Mouse (Mus musculus) CH12.LX (cell line): Measurements from ENCODE around the gene Cdh13. TPM values are rescaled to one million over a fixed set of nuclear protein-coding genes. Genes with fewer than 3 reads are reported as not detected.

Experiments
- DNase-seq: peaks from one replicate; pipeline ENCODE4 v3.0.0-alpha.2; 2013; ENCODE audit errors: extremely low read depth
- H3K27ac ChIP-seq: 2 replicates; pipeline ENCODE4 v1.5.1; 2012; ENCODE audit warnings: low read depth, mild to moderate bottlenecking, control low read depth, moderate library complexity; ENCODE audit not compliant: insufficient read depth
- H3K27me3 ChIP-seq: replicated peaks from 2 replicates; pipeline ENCODE3; 2012; ENCODE audit warnings: inconsistent platforms
- H3K36me3 ChIP-seq, 2 experiments: replicated peaks in 1 of 2; 2 replicates each; pipeline versions ENCODE3 to v1.6.1; 2012; ENCODE audit warnings: inconsistent platforms in 1 of 2, low read length in 1 of 2, mild to moderate bottlenecking in 1 of 2, mixed read lengths in 1 of 2, moderate library complexity in 1 of 2; ENCODE audit not compliant: control insufficient read depth in 1 of 2, insufficient read depth in 1 of 2
- H3K4me1 ChIP-seq, 2 experiments: 2 replicates each; pipeline ENCODE4 v1.6.1; 2012; ENCODE audit warnings: inconsistent platforms in 1 of 2, moderate library complexity in 1 of 2; ENCODE audit not compliant: insufficient read depth in 2 of 2, control insufficient read depth in 1 of 2
- H3K4me2 ChIP-seq: 2 replicates; pipeline ENCODE4 v1.6.1; 2012; ENCODE audit warnings: low read depth, mild to moderate bottlenecking, control low read depth; ENCODE audit not compliant: poor library complexity, insufficient read depth, severe bottlenecking
- H3K4me3 ChIP-seq, 3 experiments: fragments of 150-350 bp in 1 of 3; sonication (generic) in 1 of 3; replicated peaks in 1 of 3; 2 replicates each; pipeline versions ENCODE3 to v1.5.1; 2011 to 2012; ENCODE audit warnings: low read depth in 2 of 3, low read length in 2 of 3, mild to moderate bottlenecking in 2 of 3, moderate library complexity in 2 of 3, control low read depth in 1 of 3, improper control_type of control experiment in 1 of 3, inconsistent platforms in 1 of 3, mixed read lengths in 1 of 3; ENCODE audit not compliant: poor library complexity in 1 of 3
- H3K79me2 ChIP-seq: replicated peaks from 2 replicates; pipeline ENCODE4 v1.6.1; 2012; ENCODE audit warnings: mild to moderate bottlenecking, moderate library complexity; ENCODE audit not compliant: control insufficient read depth, poor library complexity, insufficient read depth, severe bottlenecking; ENCODE audit errors: extremely low read depth
- H3K9ac ChIP-seq: 2 replicates; pipeline ENCODE4 v1.6.1; 2012; ENCODE audit warnings: low read depth, mild to moderate bottlenecking, control low read depth, moderate library complexity; ENCODE audit not compliant: insufficient read depth
- H3K9me3 ChIP-seq: replicated peaks from 2 replicates; pipeline ENCODE3; 2012; ENCODE audit warnings: low read length, inconsistent platforms, mixed read lengths
- CHD1 ChIP-seq: IDR thresholded peaks from 2 replicates; pipeline ENCODE4 v1.6.1; 2012; ENCODE audit warnings: low read depth, low read length, improper control_type of control experiment, inconsistent platforms
- CHD2 ChIP-seq: IDR thresholded peaks from 2 replicates; pipeline ENCODE4 v1.6.1; 2011; ENCODE audit warnings: low read length, improper control_type of control experiment
- CTCF ChIP-seq, 2 experiments: IDR thresholded peaks in 1 of 2; conservative IDR thresholded peaks in 1 of 2; 2 replicates each; pipeline ENCODE4 v1.5.1; 2011 to 2012; ENCODE audit warnings: low read depth in 2 of 2, low read length in 2 of 2, improper control_type of control experiment in 1 of 2, inconsistent platforms in 1 of 2, mild to moderate bottlenecking in 1 of 2, moderate library complexity in 1 of 2
- E2F4 ChIP-seq: IDR thresholded peaks from 2 replicates; pipeline ENCODE4 v1.6.1; 2011; ENCODE audit warnings: low read depth, low read length, improper control_type of control experiment; ENCODE audit not compliant: insufficient replicate concordance
- ELF1 ChIP-seq: IDR thresholded peaks from 2 replicates; pipeline ENCODE4 v1.6.1; 2014; ENCODE audit warnings: low read depth, mild to moderate bottlenecking, inconsistent platforms, low read length, improper control_type of control experiment
- ETS1 ChIP-seq: conservative IDR thresholded peaks from 2 replicates; pipeline ENCODE4 v1.6.1; 2012; ENCODE audit warnings: low read depth, mild to moderate bottlenecking, inconsistent platforms, low read length, improper control_type of control experiment, moderate library complexity
- GABPA ChIP-seq: IDR thresholded peaks from 2 replicates; pipeline ENCODE4 v1.6.1; 2012; ENCODE audit warnings: low read depth, low read length, improper control_type of control experiment, inconsistent platforms; ENCODE audit not compliant: insufficient replicate concordance
- HCFC1 ChIP-seq: IDR thresholded peaks from 2 replicates; pipeline ENCODE4 v1.6.1; 2012; ENCODE audit warnings: low read depth, mild to moderate bottlenecking, inconsistent platforms, low read length, improper control_type of control experiment
- KAT2A ChIP-seq: IDR thresholded peaks from 2 replicates; pipeline ENCODE4 v1.6.1; 2012; ENCODE audit warnings: low read length, improper control_type of control experiment, inconsistent platforms; ENCODE audit not compliant: insufficient replicate concordance
- MAFK ChIP-seq: IDR thresholded peaks from 2 replicates; pipeline ENCODE4 v1.6.1; 2011; ENCODE audit warnings: low read length, improper control_type of control experiment; ENCODE audit not compliant: insufficient replicate concordance
- MAX ChIP-seq: IDR thresholded peaks from 2 replicates; pipeline ENCODE4 v1.6.1; 2011; ENCODE audit warnings: low read length, improper control_type of control experiment
- MEF2A ChIP-seq: IDR thresholded peaks from 2 replicates; pipeline ENCODE4 v1.6.1; 2014; ENCODE audit warnings: low read depth, mild to moderate bottlenecking, inconsistent platforms, low read length, improper control_type of control experiment, borderline replicate concordance
- MYC ChIP-seq: IDR thresholded peaks from 2 replicates; pipeline ENCODE4 v1.6.1; 2011; ENCODE audit warnings: low read depth, mild to moderate bottlenecking, improper control_type of control experiment, low read length
- NELFE ChIP-seq: IDR thresholded peaks from 2 replicates; pipeline ENCODE4 v1.6.1; 2011; ENCODE audit warnings: low read depth, low read length, improper control_type of control experiment
- NRF1 ChIP-seq: IDR thresholded peaks from 2 replicates; pipeline ENCODE4 v1.6.1; 2014; ENCODE audit warnings: low read depth, mild to moderate bottlenecking, inconsistent platforms, low read length, improper control_type of control experiment, moderate library complexity
- PAX5 ChIP-seq: IDR thresholded peaks from 2 replicates; pipeline ENCODE4 v1.6.1; 2012; ENCODE audit warnings: low read length, inconsistent platforms, mixed read lengths
- POLR2A ChIP-seq: IDR thresholded peaks from 2 replicates; pipeline ENCODE4 v1.6.1; 2011; ENCODE audit warnings: low read depth, mild to moderate bottlenecking, improper control_type of control experiment, low read length
- POLR2AphosphoS2 ChIP-seq: IDR thresholded peaks from 2 replicates; pipeline ENCODE4 v1.6.1; 2011; ENCODE audit warnings: low read depth, low read length, improper control_type of control experiment
- RAD21 ChIP-seq: IDR thresholded peaks from 2 replicates; pipeline ENCODE4 v1.6.1; 2011; ENCODE audit warnings: low read depth, mild to moderate bottlenecking, low read length, improper control_type of control experiment, moderate library complexity
- RCOR1 ChIP-seq: conservative IDR thresholded peaks from 2 replicates; pipeline ENCODE4 v1.6.1; 2012; ENCODE audit warnings: low read depth, mild to moderate bottlenecking, inconsistent platforms, low read length, improper control_type of control experiment
- TBP ChIP-seq: conservative IDR thresholded peaks from 2 replicates; pipeline ENCODE4 v1.6.1; 2011; ENCODE audit warnings: low read depth, low read length, improper control_type of control experiment
- TCF12 ChIP-seq: IDR thresholded peaks from 2 replicates; pipeline ENCODE4 v1.6.1; 2014; ENCODE audit warnings: low read depth, mild to moderate bottlenecking, inconsistent platforms, low read length, improper control_type of control experiment
- USF1 ChIP-seq: IDR thresholded peaks from 2 replicates; pipeline ENCODE4 v1.6.1; 2014; ENCODE audit warnings: low read depth, mild to moderate bottlenecking, inconsistent platforms, low read length, improper control_type of control experiment
- USF2 ChIP-seq: conservative IDR thresholded peaks from 2 replicates; pipeline ENCODE4 v1.6.1; 2011; ENCODE audit warnings: low read depth, low read length, improper control_type of control experiment
- ZMIZ1 ChIP-seq: IDR thresholded peaks from 2 replicates; pipeline ENCODE4 v1.6.1; 2012; ENCODE audit warnings: low read depth, mild to moderate bottlenecking, inconsistent platforms, low read length, improper control_type of control experiment
- ZNF384 ChIP-seq: IDR thresholded peaks from 2 replicates; pipeline ENCODE4 v1.6.1; 2012; ENCODE audit warnings: low read depth, low read length, improper control_type of control experiment, inconsistent platforms
- dilution Hi-C: fragments of 300-500 bp; cut with MboI; formaldehyde crosslinking; loops from 2 replicates; pipeline ENCODE4 v1.14.3; 2020; ENCODE audit warnings: low sequenced_read_pairs; ENCODE audit not compliant: extremely low pct_unique_long_range_greater_than_20kb, extremely low pct_ligation_motif_present
- in situ Hi-C: fragments of 300-500 bp; cut with MboI; formaldehyde crosslinking; loops from 3 replicates; pipeline ENCODE4 v1.14.3; 2019; ENCODE audit warnings: low sequenced_read_pairs, low pct_ligation_motif_present, low pct_unique_long_range_greater_than_20kb, mixed read lengths
- polyA plus RNA-seq: library from polyadenylated mRNA; unstranded; fragments of >175 nt; gene quantifications from 2 replicates; pipeline ENCODE4 v1.2.1, GENCODE M21; 2012; ENCODE audit warnings: low read depth; ENCODE audit not compliant: insufficient read length
- total RNA-seq, 2 experiments: library from RNA; depleted of rRNA; stranded (reverse); fragments of 300-350 nt in 1 of 2; fragments of >200 nt in 1 of 2; gene quantifications; 2 replicates each; pipeline ENCODE4 v1.2.3; 2012 to 2014

Cdh13 gene
- total and polyA plus RNA-seq, 3 experiments = not detected

DNA sequence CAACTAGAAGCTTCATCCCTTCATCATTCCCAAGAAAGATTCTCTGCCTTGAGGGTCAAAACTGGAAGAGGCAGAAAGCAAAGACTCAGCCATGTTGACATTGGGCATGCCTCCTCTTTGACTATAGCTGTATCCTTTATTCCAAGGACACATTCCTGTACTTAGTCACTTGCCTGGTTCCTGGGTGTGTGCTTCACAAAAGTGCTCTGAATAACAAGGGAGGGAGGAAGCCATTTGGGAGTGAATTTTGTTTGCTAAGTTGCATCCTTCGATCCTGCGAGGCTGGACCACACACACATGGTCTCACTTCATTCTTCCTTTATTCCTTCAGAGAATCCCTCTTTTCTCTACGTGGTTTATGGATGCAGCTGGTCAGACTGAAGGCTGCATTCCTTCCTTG is 125.9 kb downstream of the Cdh13 start:
- Histone ChIP-seq H3K4me3 (no peak overlapping the region), H3K9ac (no peak overlapping the region), H3K27me3 (no peaks in the 10 kb centered on the region), H3K36me3 (no peaks in the 10 kb centered on the region), H3K4me1 (no peaks in the 10 kb centered on the region), H3K27ac (no peak overlapping the region), H3K4me2 (no peak overlapping the region), H3K9me3 (peaks cover 74% of the 10 kb centered on the region), H3K79me2 (no peaks in the 10 kb centered on the region)
- in situ Hi-C loops = no loop called here
- dilution Hi-C loops = no loop called here
- no peak for TF ChIP-seq POLR2A
- TF ChIP-seq ZNF384 = no peak
- no peak for TF ChIP-seq CHD2
- TF ChIP-seq KAT2A = no peak
- TF ChIP-seq E2F4 = no peak
- no peak for TF ChIP-seq GABPA
- TF ChIP-seq MEF2A = no peak
- no peak for TF ChIP-seq PAX5
- TF ChIP-seq CHD1 = no peak
- TF ChIP-seq CTCF (conservative IDR thresholded peaks at IDR 0.05 in 1 of 2, IDR thresholded peaks at IDR 0.05 in 1 of 2; ENCODE audit: low read depth in 2 of 2, low read length in 2 of 2) = no peak
- TF ChIP-seq ELF1 = no peak
- TF ChIP-seq RCOR1 = no peak
- no peak for TF ChIP-seq HCFC1
- TF ChIP-seq TCF12 = no peak
- TF ChIP-seq RAD21 = no peak
- TF ChIP-seq ZMIZ1 = no peak
- no peak for TF ChIP-seq ETS1
- no peak for DNase-seq

DNA sequence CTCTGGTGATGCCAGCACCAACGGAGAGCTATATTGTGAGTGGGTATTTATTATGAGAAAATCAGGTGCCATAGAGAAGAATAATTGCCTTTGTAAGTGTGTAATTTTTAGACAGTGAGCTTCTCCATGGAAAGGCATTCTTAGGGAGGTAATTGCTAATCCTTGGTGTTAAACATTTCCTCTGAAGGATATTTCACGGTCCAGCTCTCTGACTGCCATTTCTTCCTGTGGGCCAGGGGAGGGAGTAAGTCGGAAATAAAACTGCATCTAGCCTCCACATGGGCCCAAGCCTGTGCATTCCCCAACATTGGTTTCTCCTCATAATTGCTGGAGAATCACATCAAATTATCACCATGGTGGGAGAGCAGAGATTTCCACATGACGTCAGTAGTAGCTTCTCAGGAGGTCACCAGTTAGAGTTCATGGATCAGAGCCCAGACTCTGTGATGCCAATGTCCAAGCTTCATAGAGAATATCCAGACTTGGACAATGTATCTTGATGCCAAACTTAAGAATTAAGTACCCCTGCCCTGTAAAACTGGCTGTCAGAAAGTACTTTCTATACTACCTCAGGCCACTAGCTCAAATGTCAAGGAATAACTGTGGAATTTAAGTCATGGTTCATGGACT is 126.9 kb downstream of the Cdh13 start:
- dilution Hi-C loops (no loop called here), in situ Hi-C loops (no loop called here)
- Histone ChIP-seq H3K4me1 (no peaks in the 10 kb centered on the region), H3K27ac (no peak overlapping the region), H3K36me3 (no peaks in the 10 kb centered on the region), H3K9ac (no peak overlapping the region), H3K9me3 (peaks cover 75% of the 10 kb centered on the region), H3K79me2 (no peaks in the 10 kb centered on the region), H3K4me2 (no peak overlapping the region), H3K4me3 (no peak overlapping the region), H3K27me3 (no peaks in the 10 kb centered on the region)
- no peak for DNase-seq
- TF ChIP-seq MAFK (no peak), TBP (no peak), ZNF384 (no peak), MEF2A (no peak), USF2 (no peak), E2F4 (no peak), USF1 (no peak), TCF12 (no peak), MYC (no peak), POLR2AphosphoS2 (no peak), NRF1 (no peak), NELFE (no peak), MAX (no peak)
